Mouse (Mus musculus) intestine, embryonic 14.5 days (tissue): ENCODE results near the gene Tns3. TPM values are rescaled to one million over a fixed set of nuclear protein-coding genes. Genes with fewer than 3 reads are reported as not detected.

Experiments used
- ATAC-seq: fragments of 200-750 bp; cut with Nextera tagmentation; replicated peaks from 2 replicates; pipeline ENCODE4 v1.8.0; 2017; ENCODE audit warnings: low read depth, moderate number of reproducible peaks, moderate TSS enrichment, moderate library complexity; ENCODE audit not compliant: low FRiP score, low TSS enrichment
- DNase-seq: peaks from one replicate; pipeline ENCODE4 v3.0.0-alpha.2; 2018; ENCODE audit warnings: low spot score
- H3K27ac ChIP-seq: fragments of 300-500 bp; sonication (generic); 2 replicates; pipeline ENCODE4 v1.5.1; 2014; ENCODE audit warnings: low read depth, mild to moderate bottlenecking, control low read depth
- H3K27me3 ChIP-seq: fragments of 300-500 bp; sonication (generic); replicated peaks from 2 replicates; pipeline ENCODE4 v1.6.1; 2014; ENCODE audit warnings: low read length, control low read depth; ENCODE audit not compliant: control insufficient read depth, insufficient read depth
- H3K36me3 ChIP-seq: fragments of 300-500 bp; sonication (generic); 2 replicates; pipeline ENCODE4 v1.6.1; 2014; ENCODE audit warnings: low read length, control low read depth; ENCODE audit not compliant: control insufficient read depth, insufficient read depth
- H3K4me1 ChIP-seq: fragments of 300-500 bp; sonication (generic); replicated peaks from 2 replicates; pipeline ENCODE4 v1.6.1; 2014; ENCODE audit warnings: low read length, control low read depth, mixed read lengths; ENCODE audit not compliant: control insufficient read depth, insufficient read depth
- H3K4me2 ChIP-seq: fragments of 300-500 bp; sonication (generic); 2 replicates; pipeline ENCODE4 v1.6.1; 2014; ENCODE audit warnings: low read length
- H3K4me3 ChIP-seq: fragments of 300-500 bp; sonication (generic); 2 replicates; pipeline ENCODE4 v1.5.1; 2014; ENCODE audit warnings: low read depth, low read length, control low read depth, mixed read lengths
- H3K9ac ChIP-seq: fragments of 300-500 bp; sonication (generic); 2 replicates; pipeline ENCODE4 v1.6.1; 2014; ENCODE audit warnings: mild to moderate bottlenecking, low read length
- H3K9me3 ChIP-seq: fragments of 300-500 bp; sonication (generic); 2 replicates; pipeline ENCODE4 v1.6.1; 2016; ENCODE audit warnings: low read length, control low read depth; ENCODE audit not compliant: control insufficient read depth
- WGBS: fragments of 180-500 bp; shearing (Covaris S2); extraction: QIAGEN DNeasy Blood & Tissue Kit; methylation state at CpG from one replicate; pipeline ENCODE4 v1.1.7; 2014; 5-methylcytosine and 5-hydroxymethylcytosine counted together
- polyA plus RNA-seq: library from polyadenylated mRNA; unstranded; fragments of >200 nt; fragmentation: Nextera tagmentation; extraction: Ambion mirVana; gene quantifications from 2 replicates; pipeline ENCODE4 v1.2.1, GENCODE M21; 2014

Gene Tns3
- polyA plus RNA-seq: 25.7 and 26.7 TPM in 2 replicates

DNA sequence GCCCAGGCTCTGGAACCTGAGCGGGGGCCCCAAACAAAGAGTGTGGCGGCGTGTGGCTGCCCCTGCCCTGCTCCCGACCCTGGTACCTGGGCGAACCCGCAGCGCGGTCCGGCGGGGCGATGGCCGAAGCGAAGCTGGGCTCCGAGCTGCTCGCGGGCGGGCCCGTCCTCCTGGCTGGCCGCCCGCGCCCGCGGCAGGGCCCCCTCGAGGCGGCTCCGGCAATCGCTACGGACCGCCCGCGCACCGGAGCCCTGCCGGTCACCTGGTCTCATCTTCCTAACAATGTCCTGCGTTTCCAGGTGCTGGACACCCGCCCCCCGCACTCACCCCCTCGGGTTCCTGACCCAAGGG, at the start of gene Tns3:
Gene Tns3 (minus strand): TSS at position 143 of the 351 bp plus-strand sequence.
- no peaks in the 10 kb centered on the region for H3K27me3 ChIP-seq
- H3K9me3 ChIP-seq: 0 out of 2 replicates have a peak, but pooled peaks cover 2% of the 10 kb centered on the region
- peak within 1 kb of the TSS; percentile 74 for H3K4me2 ChIP-seq
- peak within 1 kb of the TSS; percentile 85 for H3K4me3 ChIP-seq
- peak within 1 kb of the TSS; percentile 97 for H3K27ac ChIP-seq
- WGBS: under 1% methylated on average over 28 of the region's 37 CpGs
- ATAC-seq: peak; percentile 85
- no peak for DNase-seq
- peaks cover 39% of the 10 kb centered on the region for H3K4me1 ChIP-seq
- H3K36me3 ChIP-seq: peaks cover 11% of the 10 kb centered on the region; the same call in 1 of the 2 replicates
- H3K9ac ChIP-seq: peak within 1 kb of the TSS; percentile 97

DNA sequence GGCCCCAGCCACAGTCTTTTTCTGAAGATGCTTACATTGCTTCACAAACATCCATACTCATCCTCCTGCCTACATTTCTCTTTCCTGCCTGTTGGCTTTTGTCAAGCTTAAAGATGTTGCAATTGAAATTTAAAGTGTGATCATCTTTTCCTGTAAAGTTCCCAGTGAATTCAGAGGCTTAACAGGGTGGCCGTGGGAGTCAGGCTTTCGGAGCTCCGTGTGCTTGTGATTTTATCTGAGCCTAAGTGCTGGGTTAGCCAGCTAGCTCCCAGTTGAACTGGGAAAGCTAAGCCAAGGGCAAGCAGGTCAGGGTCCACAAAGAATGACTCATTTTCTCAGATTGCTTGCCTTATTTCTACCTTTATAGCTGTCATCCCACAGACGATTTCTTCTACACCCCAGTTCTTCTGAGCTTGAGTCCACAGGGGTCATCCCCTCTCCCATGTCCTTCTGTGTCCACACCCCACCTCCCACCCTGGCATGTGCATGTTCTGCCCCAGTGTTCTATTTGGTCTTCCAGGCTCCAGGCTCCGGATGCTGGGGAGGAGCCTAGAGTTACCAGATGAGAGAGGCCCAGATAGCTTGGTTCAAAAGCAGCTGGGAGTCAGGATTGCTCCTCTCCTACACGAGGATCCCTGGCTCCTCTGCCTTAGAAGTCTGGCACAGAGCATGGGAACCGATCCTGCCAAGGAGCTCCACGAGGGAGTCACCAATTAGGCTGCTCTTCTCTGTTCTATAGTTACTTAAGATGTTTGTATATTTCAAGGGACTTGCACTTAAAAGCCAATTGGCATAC, 42.1 kb upstream of the Tns3 start:
- Histone ChIP-seq H3K9me3 (no peaks in the 10 kb centered on the region), H3K27ac (peak overlapping the region; percentile 7; the same call in 1 of the 2 replicates), H3K36me3 (no peaks in the 10 kb centered on the region), H3K27me3 (no peaks in the 10 kb centered on the region), H3K4me1 (peaks cover 9% of the 10 kb centered on the region), H3K9ac (no peak overlapping the region), H3K4me3 (no peak overlapping the region), H3K4me2 (no peak overlapping the region)
- 50% methylated on average over 8 of the region's 8 CpGs for WGBS
- DNase-seq: no peak
- ATAC-seq: no peak

DNA sequence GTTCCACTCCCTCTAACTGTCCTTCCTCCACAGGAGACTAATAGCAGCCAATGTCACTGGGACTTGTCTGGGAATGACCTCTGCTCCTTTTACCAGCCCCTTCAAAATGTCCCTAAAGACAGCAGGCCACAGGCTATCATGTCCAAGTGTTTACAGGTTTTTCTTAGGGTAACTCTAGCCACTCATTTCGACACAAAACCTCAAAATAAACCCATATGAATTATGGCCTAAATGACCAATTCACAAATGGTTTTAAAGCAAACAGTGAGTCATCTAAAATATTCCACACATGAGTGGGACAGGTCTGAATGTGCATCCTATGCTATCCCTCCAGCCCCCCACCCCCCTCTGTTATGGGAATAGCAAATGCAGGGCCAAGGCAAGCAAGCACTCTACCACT, 40.8 kb upstream of the Tns3 start:
- H3K27me3 ChIP-seq: no peaks in the 10 kb centered on the region
- H3K27ac ChIP-seq: no peak overlapping the region
- no peak for DNase-seq
- H3K4me3 ChIP-seq: no peak overlapping the region
- no peaks in the 10 kb centered on the region for H3K36me3 ChIP-seq
- H3K9me3 ChIP-seq: no peaks in the 10 kb centered on the region
- peaks cover 11% of the 10 kb centered on the region for H3K4me1 ChIP-seq
- ATAC-seq: no peak
- no peak overlapping the region for H3K9ac ChIP-seq
- no peak overlapping the region for H3K4me2 ChIP-seq
- WGBS: 68% methylated on average over 1 of the region's 1 CpGs

DNA sequence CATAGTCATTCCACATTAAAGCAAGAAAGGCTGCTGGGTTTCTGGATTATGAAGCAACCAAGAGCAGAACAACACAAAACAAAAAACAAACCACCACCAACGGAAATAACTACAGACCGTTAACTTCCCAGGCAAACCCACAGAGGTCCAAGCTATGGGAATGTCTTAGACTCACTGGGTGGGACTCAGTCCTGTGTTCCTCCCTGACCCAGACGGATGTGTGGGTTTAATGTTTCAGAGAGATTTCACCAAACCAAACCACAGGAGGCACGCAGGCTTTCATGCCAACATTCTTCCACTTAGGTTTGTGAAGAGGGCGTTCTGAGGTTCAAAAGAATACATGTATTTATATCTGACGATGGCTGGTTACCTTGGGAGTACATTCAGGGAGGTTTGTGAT, 39.5 kb upstream of the Tns3 start:
- no peaks in the 10 kb centered on the region for H3K27me3 ChIP-seq
- WGBS: 82% methylated on average over 6 of the region's 6 CpGs
- H3K4me3 ChIP-seq: no peak overlapping the region
- H3K9ac ChIP-seq: no peak overlapping the region
- H3K27ac ChIP-seq: no peak overlapping the region
- ATAC-seq (no peak), DNase-seq (no peak)
- H3K9me3 ChIP-seq: no peaks in the 10 kb centered on the region
- H3K4me2 ChIP-seq: no peak overlapping the region
- H3K4me1 ChIP-seq: peaks cover 11% of the 10 kb centered on the region
- no peaks in the 10 kb centered on the region for H3K36me3 ChIP-seq

DNA sequence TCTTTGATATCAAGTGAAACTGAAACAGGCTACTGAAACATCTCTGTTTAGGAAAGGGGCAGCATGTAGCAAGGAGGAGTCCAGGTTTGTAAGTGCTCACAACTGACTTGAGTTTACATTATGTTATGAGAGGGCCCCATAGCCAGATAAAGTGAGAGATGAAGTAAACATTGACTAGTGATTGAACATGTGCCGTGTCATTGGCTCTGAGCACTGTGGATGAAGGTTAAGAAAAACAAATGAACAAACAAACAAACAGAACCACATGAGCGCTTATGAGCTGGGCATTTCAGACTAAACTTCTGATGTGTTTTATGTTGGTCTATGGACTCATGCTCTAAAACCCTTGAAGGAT, 38.2 kb upstream of the Tns3 start:
- ATAC-seq: no peak

DNA sequence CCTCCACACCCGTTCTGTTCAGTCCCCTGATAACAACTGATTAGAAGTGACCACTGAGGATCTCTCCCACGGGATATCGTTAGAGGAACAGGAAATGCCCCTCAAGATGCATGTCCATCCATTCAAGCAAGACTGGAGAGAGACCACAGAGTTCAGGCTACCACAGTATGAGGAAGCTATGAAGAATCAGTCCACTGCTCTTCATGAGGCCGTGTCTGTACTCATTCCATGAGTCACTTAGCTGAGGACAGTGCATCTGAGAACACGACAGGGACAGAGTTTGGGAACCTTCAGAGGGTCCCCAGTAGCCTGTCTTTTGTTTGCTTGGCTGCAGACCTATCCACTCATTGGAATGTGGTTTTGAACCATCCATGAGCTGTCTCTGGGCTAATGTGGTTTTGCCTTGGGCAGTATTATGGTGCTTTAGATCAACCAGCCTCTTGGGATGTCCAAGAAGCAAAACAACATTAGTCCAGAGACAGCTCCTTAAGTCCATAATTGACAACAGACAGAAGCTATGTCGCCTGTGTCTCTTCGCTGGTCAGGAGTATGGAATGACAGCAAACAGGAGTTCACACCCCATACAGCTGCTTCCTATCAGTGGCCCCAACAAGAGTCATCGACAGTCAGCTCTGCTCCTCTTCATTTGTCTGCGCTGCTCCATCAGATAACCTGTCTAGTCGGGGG, 37.7 kb upstream of the Tns3 start:
- H3K9ac ChIP-seq: no peak overlapping the region
- WGBS: 44% methylated on average over 10 of the region's 10 CpGs
- ATAC-seq (no peak), DNase-seq (no peak)
- H3K27me3 ChIP-seq: no peaks in the 10 kb centered on the region
- no peak overlapping the region for H3K4me3 ChIP-seq
- no peaks in the 10 kb centered on the region for H3K36me3 ChIP-seq
- H3K27ac ChIP-seq: 0 out of 2 replicates have a peak overlapping the region, but pooled peaks have one; percentile 3
- H3K4me2 ChIP-seq: no peak overlapping the region
- peaks cover 11% of the 10 kb centered on the region for H3K4me1 ChIP-seq
- H3K9me3 ChIP-seq: no peaks in the 10 kb centered on the region

More for the DNA sequence above, 38.2 kb upstream of the Tns3 start:
- no peak for DNase-seq
- peaks cover 11% of the 10 kb centered on the region for H3K4me1 ChIP-seq
- H3K36me3 ChIP-seq: no peaks in the 10 kb centered on the region
- no peak overlapping the region for H3K4me2 ChIP-seq
- 68% methylated on average over 2 of the region's 2 CpGs for WGBS
- H3K9ac ChIP-seq: no peak overlapping the region
- no peaks in the 10 kb centered on the region for H3K27me3 ChIP-seq
- no peak overlapping the region for H3K27ac ChIP-seq
- H3K4me3 ChIP-seq: no peak overlapping the region
- no peaks in the 10 kb centered on the region for H3K9me3 ChIP-seq

DNA sequence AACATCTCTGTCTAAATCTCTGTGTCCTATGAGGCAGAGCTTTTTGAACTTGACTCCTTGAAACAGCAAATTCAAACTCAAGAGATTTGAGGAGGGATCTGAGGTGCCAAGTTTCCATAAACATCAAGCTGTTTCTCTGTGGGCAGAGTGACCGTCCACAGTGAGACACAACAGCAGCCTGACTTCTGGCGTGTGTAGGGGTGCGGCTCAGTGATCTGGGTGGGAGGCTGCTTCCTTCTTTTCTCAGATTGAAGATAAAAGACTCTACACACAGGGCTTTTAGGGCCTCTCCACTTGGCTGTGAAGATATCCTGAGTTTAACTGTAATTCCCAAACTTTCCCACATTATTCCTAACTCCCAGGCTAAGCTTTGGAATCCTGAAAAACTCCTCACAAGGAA, 37.1 kb upstream of the Tns3 start:
- Histone ChIP-seq H3K27ac (0 out of 2 replicates have a peak overlapping the region, but pooled peaks have one; percentile 3), H3K9ac (no peak overlapping the region), H3K4me3 (no peak overlapping the region), H3K27me3 (no peaks in the 10 kb centered on the region), H3K4me1 (peaks cover 8% of the 10 kb centered on the region), H3K4me2 (no peak overlapping the region), H3K36me3 (no peaks in the 10 kb centered on the region), H3K9me3 (no peaks in the 10 kb centered on the region)
- DNase-seq (no peak), ATAC-seq (no peak)
- WGBS: 48% methylated on average over 3 of the region's 3 CpGs

DNA sequence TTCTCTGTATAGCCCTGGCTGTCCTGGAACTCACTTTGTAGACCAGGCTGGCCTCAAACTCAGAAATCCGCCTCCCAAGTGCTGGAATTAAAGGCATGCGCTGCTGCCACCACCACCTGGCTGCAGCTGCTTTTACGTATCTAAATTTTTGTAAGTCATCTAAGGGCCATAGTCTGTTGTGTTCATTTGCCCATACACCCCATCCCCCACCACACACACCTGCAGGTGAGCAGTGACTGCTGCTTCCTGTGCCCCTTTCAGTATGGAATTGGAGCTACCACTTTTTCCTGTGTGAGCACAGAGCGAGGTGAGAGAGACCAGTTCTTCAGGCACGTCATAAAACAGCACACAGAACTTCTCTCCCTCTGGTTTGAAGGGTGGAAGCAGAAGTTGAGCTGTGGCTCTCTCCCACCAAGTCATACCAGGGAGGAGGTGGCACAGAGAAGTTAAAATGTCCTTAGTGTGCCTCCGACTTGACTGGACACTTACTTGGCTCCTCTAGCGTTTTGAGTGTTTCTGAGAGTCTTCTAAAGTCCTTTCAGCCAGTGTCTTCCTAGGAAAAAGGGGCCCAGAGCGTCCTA, 36.4 kb upstream of the Tns3 start:
- 67% methylated on average over 8 of the region's 8 CpGs for WGBS
- Histone ChIP-seq H3K9me3 (no peaks in the 10 kb centered on the region), H3K27ac (0 out of 2 replicates have a peak overlapping the region, but pooled peaks have one; percentile 3), H3K36me3 (no peaks in the 10 kb centered on the region), H3K4me1 (peaks cover 7% of the 10 kb centered on the region), H3K4me3 (no peak overlapping the region), H3K27me3 (no peaks in the 10 kb centered on the region), H3K4me2 (no peak overlapping the region), H3K9ac (no peak overlapping the region)
- DNase-seq: no peak
- no peak for ATAC-seq
